Mouse (Mus musculus) embryonic facial prominence, embryonic 14.5 days (tissue): ENCODE measurements around the gene Rps6ka1. TPM values are rescaled to one million over a fixed set of nuclear protein-coding genes. Genes with fewer than 3 reads are reported as not detected.
A peak's percentile ranks its signal among the peaks of the same experiment; 100 is the strongest.
"Not testable (repeated sequence)": the region's sequence is repeated elsewhere in the genome, so short reads cannot be mapped to it uniquely, and the experiment has no call there.

ENCODE experiments used
- ATAC-seq: fragments of 200-750 bp; cut with Nextera tagmentation; 2 replicates; pipeline ENCODE4 v1.8.0; 2017; ENCODE audit warnings: low read depth, moderate number of reproducible peaks, moderate TSS enrichment
- DNase-seq: peaks from one replicate; pipeline ENCODE4 v3.0.0-alpha.2; 2015; ENCODE audit warnings: low spot score
- H3K27ac ChIP-seq: fragments of 300-500 bp; sonication (generic); replicated peaks from 2 replicates; pipeline ENCODE4 v1.5.1; 2014; ENCODE audit warnings: low read depth, mild to moderate bottlenecking, low read length, moderate library complexity
- H3K27me3 ChIP-seq: fragments of 300-500 bp; sonication (generic); replicated peaks from 2 replicates; pipeline ENCODE4 v1.6.1; 2014; ENCODE audit warnings: low read length; ENCODE audit not compliant: control insufficient read depth, insufficient read depth
- H3K36me3 ChIP-seq: fragments of 300-500 bp; sonication (generic); 2 replicates; pipeline ENCODE4 v1.6.1; 2014; ENCODE audit warnings: low read length, mixed read lengths; ENCODE audit not compliant: control insufficient read depth, insufficient read depth
- H3K4me1 ChIP-seq: fragments of 300-500 bp; sonication (generic); 2 replicates; pipeline ENCODE4 v1.6.1; 2014; ENCODE audit warnings: antibody characterized with exemption, low read length; ENCODE audit not compliant: control insufficient read depth, insufficient read depth
- H3K4me2 ChIP-seq: fragments of 300-500 bp; sonication (generic); 2 replicates; pipeline ENCODE4 v1.6.1; 2014; ENCODE audit warnings: low read depth, mild to moderate bottlenecking, low read length, moderate library complexity, mixed read lengths
- H3K4me3 ChIP-seq: fragments of 300-500 bp; sonication (generic); 2 replicates; pipeline ENCODE4 v1.5.1; 2014; ENCODE audit warnings: low read depth, mild to moderate bottlenecking, low read length
- H3K9ac ChIP-seq: fragments of 300-500 bp; sonication (generic); 2 replicates; pipeline ENCODE4 v1.6.1; 2014; ENCODE audit warnings: low read depth, mild to moderate bottlenecking, low read length, moderate library complexity, mixed read lengths
- H3K9me3 ChIP-seq: fragments of 300-500 bp; sonication (generic); 2 replicates; pipeline ENCODE4 v1.6.1; 2016; ENCODE audit warnings: low read length; ENCODE audit not compliant: control insufficient read depth
- WGBS: fragments of 180-500 bp; shearing (Covaris S2); extraction: QIAGEN DNeasy Blood & Tissue Kit; methylation state at CpG from one replicate; pipeline ENCODE4 v1.1.7; 2014; 5-methylcytosine and 5-hydroxymethylcytosine counted together
- polyA plus RNA-seq: library from polyadenylated mRNA; unstranded; fragments of >200 nt; fragmentation: Nextera tagmentation; extraction: Ambion mirVana; gene quantifications from 2 replicates; pipeline ENCODE4 v1.2.1, GENCODE M21; 2014

Rps6ka1 gene
- polyA plus RNA-seq, result 27.3 and 29.9 TPM in 2 replicates

GRCm38 (mm10) chr4:133887672-133888453 lies at the start of gene Rps6ka1:
Gene Rps6ka1, minus strand, starts transcription at chr4:133887797.
- Histone ChIP-seq H3K4me1 (peaks cover 11% of the 10 kb centered on the region; the same call in 1 of the 2 replicates), H3K27me3 (no peaks in the 10 kb centered on the region), H3K9ac (peak within 1 kb of the TSS; percentile 90), H3K27ac (peak within 1 kb of the TSS; percentile 79), H3K4me3 (peak within 1 kb of the TSS; percentile 84), H3K36me3 (no peaks in the 10 kb centered on the region), H3K4me2 (peak within 1 kb of the TSS; percentile 95), H3K9me3 (no peaks in the 10 kb centered on the region)
- ATAC-seq, result peak; percentile 84
- under 1% methylated on average over 35 of the region's 61 CpGs for WGBS
- DNase-seq, result peak; percentile 89

- Histone ChIP-seq H3K27ac (no peak overlapping the region), H3K9ac (no peak overlapping the region), H3K27me3 (no peaks in the 10 kb centered on the region), H3K4me3 (no peak overlapping the region), H3K4me2 (no peak overlapping the region), H3K9me3 (no peaks in the 10 kb centered on the region), H3K36me3 (no peaks in the 10 kb centered on the region), H3K4me1 (no peaks in the 10 kb centered on the region)
- DNase-seq (no peak), ATAC-seq (no peak)
- WGBS, result 81% methylated on average over 3 of the region's 3 CpGs
These were observed 44.2 kb upstream of the Rps6ka1 start for GRCm38 (mm10) chr4:133931785-133932184.

DNA sequence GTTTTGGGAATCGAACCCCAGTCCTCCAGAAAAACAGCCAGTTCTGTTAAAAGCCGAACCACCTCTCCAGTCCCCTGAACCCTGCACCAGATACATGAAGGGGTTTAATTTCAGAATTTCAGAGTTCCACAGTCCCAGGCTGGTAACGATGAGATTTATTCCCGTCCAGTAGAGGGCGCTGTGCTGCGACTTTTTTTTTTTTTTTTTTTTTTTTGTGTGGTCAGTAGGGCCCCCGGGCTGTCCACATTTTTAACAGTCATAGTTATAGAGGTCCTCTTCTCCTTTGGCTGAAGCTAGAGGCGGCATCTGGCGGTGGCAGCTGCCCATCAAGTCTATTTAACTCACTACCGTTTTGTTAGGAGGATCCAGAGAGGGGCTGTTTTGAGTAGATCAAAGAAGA lies 43.8 kb upstream of the Rps6ka1 start:
- ATAC-seq (no peak), DNase-seq (no peak)
- H3K4me1 ChIP-seq, result no peaks in the 10 kb centered on the region
- no peak overlapping the region for H3K27ac ChIP-seq
- 17% methylated on average over 10 of the region's 10 CpGs for WGBS
- H3K27me3 ChIP-seq, result no peaks in the 10 kb centered on the region
- H3K36me3 ChIP-seq, result no peaks in the 10 kb centered on the region
- H3K9me3 ChIP-seq, result no peaks in the 10 kb centered on the region
- no peak overlapping the region for H3K4me2 ChIP-seq
- H3K4me3 ChIP-seq, result no peak overlapping the region
- H3K9ac ChIP-seq, result no peak overlapping the region

- Histone ChIP-seq H3K9ac (no peak overlapping the region), H3K4me1 (no peaks in the 10 kb centered on the region), H3K27me3 (no peaks in the 10 kb centered on the region), H3K36me3 (no peaks in the 10 kb centered on the region), H3K27ac (no peak overlapping the region; the same call in 1 of the 2 replicates), H3K4me3 (no peak overlapping the region), H3K4me2 (no peak overlapping the region), H3K9me3 (no peaks in the 10 kb centered on the region)
- ATAC-seq (no peak), DNase-seq (peak; percentile 42)
- WGBS, result 23% methylated on average over 7 of the region's 7 CpGs
These were observed 41.7 kb upstream of the Rps6ka1 start for GRCm38 (mm10) chr4:133929278-133929670.

DNA sequence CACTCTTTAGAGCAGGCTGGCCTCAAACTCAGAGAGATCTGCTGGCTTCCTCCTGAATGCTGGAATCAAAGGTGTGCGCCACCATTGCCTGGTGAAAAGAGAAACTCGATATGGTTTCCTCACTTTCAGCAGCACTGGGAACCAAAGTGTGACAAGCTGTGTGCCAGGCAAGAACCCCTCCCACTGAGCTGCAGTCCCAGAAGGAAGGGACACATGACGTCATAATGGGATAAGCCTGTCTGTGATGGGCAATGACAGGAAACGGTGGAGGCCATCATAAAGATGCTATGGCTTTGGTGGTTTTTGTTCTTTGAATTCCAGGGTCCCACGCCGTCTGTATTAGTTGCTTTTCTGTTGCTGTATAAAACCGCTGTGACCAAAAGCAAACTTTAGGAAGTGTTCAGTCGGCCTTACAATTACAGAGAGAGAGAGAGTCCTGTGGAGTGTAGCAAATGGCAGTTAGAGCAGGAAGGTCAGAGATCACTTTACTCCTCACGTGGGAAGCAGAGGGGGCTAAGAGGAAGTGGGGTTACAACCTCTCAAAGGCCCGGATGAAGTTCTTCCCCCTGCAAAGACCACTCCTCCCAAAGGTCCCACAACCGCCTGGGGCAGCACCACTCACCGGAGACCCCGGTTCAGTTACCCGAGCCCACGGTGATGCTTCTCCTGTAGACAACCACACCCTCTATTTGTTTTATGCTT lies 41.1 kb upstream of the Rps6ka1 start:
- no peaks in the 10 kb centered on the region for H3K9me3 ChIP-seq
- H3K36me3 ChIP-seq, result no peaks in the 10 kb centered on the region
- H3K27me3 ChIP-seq, result no peaks in the 10 kb centered on the region
- H3K4me2 ChIP-seq, result no peak overlapping the region
- no peak overlapping the region for H3K4me3 ChIP-seq
- DNase-seq (no peak), ATAC-seq (no peak)
- no peaks in the 10 kb centered on the region for H3K4me1 ChIP-seq
- 38% methylated on average over 15 of the region's 15 CpGs for WGBS
- no peak overlapping the region; the same call in 1 of the 2 replicates for H3K27ac ChIP-seq
- H3K9ac ChIP-seq, result no peak overlapping the region

GRCm38 (mm10) chr4:133925204-133925603 lies 37.6 kb upstream of the Rps6ka1 start:
- H3K36me3 ChIP-seq, result no peaks in the 10 kb centered on the region
- no peak overlapping the region for H3K27ac ChIP-seq
- H3K4me3 ChIP-seq, result no peak overlapping the region
- H3K4me1 ChIP-seq, result no peaks in the 10 kb centered on the region
- no peaks in the 10 kb centered on the region for H3K9me3 ChIP-seq
- H3K27me3 ChIP-seq, result no peaks in the 10 kb centered on the region
- no peak for ATAC-seq
- no peak overlapping the region for H3K9ac ChIP-seq
- H3K4me2 ChIP-seq, result no peak overlapping the region
- whole genome bisulfite sequencing, result 66% methylated on average over 4 of the region's 4 CpGs
- DNase-seq, result no peak

DNA sequence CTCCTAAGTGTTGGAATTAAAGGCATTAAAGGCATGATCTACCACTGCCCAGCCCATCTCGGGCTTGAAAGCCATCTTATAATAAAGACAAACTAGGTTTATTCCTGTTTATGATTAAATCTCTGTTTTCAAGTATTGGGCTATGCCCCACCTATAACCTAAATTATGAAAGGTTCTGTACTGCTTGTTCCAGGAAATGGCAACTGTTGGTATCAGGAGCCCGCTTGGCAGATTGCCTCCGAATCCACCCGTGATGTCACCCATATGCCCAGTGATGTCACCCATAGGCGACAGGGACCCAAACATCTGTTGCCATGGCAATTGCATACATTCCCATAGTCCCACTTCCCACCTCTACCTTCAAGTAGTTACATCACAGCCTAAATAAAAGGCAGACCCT lies 36.1 kb upstream of the Rps6ka1 start:
- 89% methylated on average over 5 of the region's 5 CpGs for WGBS
- Histone ChIP-seq H3K9me3 (no peaks in the 10 kb centered on the region), H3K4me1 (no peaks in the 10 kb centered on the region), H3K4me3 (no peak overlapping the region), H3K27me3 (no peaks in the 10 kb centered on the region), H3K4me2 (no peak overlapping the region), H3K36me3 (no peaks in the 10 kb centered on the region), H3K9ac (no peak overlapping the region), H3K27ac (no peak overlapping the region)
- ATAC-seq (no peak), DNase-seq (no peak)

- ATAC-seq, H3K36me3 ChIP-seq, H3K4me3 ChIP-seq, H3K27ac ChIP-seq, H3K4me1 ChIP-seq, H3K27me3 ChIP-seq, H3K9ac ChIP-seq, DNase-seq, H3K4me2 ChIP-seq, H3K9me3 ChIP-seq: not testable (repeated sequence)
- WGBS, result 83% methylated on average over 12 of the region's 23 CpGs
These were observed 30.7 kb upstream of the Rps6ka1 start for GRCm38 (mm10) chr4:133918093-133918825.
